Comparison of ENCODE assay signal across 12 mouse cellular contexts in the genomic region with DNA sequence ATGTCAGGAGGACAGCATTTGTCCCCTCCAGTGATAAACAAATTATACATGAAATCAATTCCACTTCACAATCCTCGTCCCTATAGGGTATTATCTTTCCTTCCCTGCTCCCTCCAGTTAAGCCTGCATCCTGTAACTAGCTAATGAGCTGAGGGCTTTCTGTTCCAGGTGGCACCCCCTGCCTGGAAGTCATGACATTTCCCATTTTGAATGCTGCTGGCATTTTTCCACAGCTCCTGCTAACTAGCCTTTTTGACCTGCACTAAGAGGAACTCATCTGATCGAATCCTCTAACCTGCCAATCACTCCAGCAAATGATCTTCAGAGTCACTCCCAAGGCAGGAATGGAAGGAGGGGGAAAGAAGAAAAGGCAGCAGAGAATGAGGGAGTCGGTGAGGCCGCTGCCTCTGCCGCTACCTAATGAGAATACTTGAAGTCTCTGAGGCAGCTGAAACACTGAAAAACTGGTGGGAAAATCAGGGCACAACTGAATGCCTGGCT.
DNase-seq lines count a peak whose midpoint lies in the region; ATAC-seq and TF ChIP-seq lines count a peak whose summit lies in the region.
"Had no signal": no experiment of that assay in that cellular context is flagged by ENCODE, and none has a peak within 500 bp of the region (broad histone marks: within the 10 kb centered on the region; RNA-seq: fewer than 3 reads in every experiment).

No protein-coding gene starts in this region.

- no peak overlapping the region for H3K4me2 ChIP-seq in embryonic facial prominence, embryonic 14.5 days (ENCODE audit: low read depth, low read length)
- H3K4me2 ChIP-seq in hindbrain, embryonic 13.5 days, result no peak overlapping the region; the same call in 1 of the 2 replicates
- H3K4me2 ChIP-seq in midbrain, postnatal 0 days (ENCODE audit: low read depth, low read length, poor library complexity, severe bottlenecking), result peak overlapping the region; percentile 30; the same call in 1 of the 2 replicates
- H3K4me2 ChIP-seq: limb, embryonic 12.5 days; lung, embryonic 15.5 days had no signal

- peak; percentile 88 for ATAC-seq in embryonic facial prominence, embryonic 14.5 days (ENCODE audit: low read depth)
- peak; percentile 80 for ATAC-seq in hindbrain, embryonic 13.5 days (ENCODE audit: low FRiP score)
- peak; percentile 74 for ATAC-seq in midbrain, postnatal 0 days (ENCODE audit: low FRiP score)
- ATAC-seq: activated CD4-positive, CD25-positive, alpha-beta regulatory T cell, adult 4 months; inflammation-experienced regulatory T-cells, adult 6 months had no signal

- H3K36me3 ChIP-seq in embryonic facial prominence, embryonic 14.5 days (ENCODE audit: control insufficient read depth, insufficient read depth, low read length), result 0 out of 2 replicates have a peak, but pooled peaks cover 3% of the 10 kb centered on the region
- H3K36me3 ChIP-seq in hindbrain, embryonic 13.5 days, result no peaks in the 10 kb centered on the region
- H3K36me3 ChIP-seq in midbrain, postnatal 0 days (ENCODE audit: insufficient read depth, low read length), result no peaks in the 10 kb centered on the region
- H3K36me3 ChIP-seq: limb, embryonic 12.5 days; lung, embryonic 15.5 days had no signal

- peak; percentile 59 for DNase-seq in embryo, embryonic 10 days (ENCODE audit: low spot score)
- DNase-seq in embryonic facial prominence, embryonic 14.5 days (ENCODE audit: low spot score), result peak; percentile 80
- DNase-seq in midbrain, postnatal 0 days (ENCODE audit: low spot score), result peak; percentile 69
- no peak for DNase-seq in ovary, postnatal 36 days (ENCODE audit: low spot score)
- DNase-seq in layer of hippocampus, adult 9-11 months, result no peak
- no peak for DNase-seq in left cerebral cortex, adult 18-20 months (ENCODE audit: low spot score in 2 of 2)

- peak; percentile 35; the same call in 1 of the 2 replicates for TF ChIP-seq CTCF in midbrain, postnatal 0 days (IDR thresholded peaks at IDR 0.05)

- no peak overlapping the region for H3K4me3 ChIP-seq in embryonic facial prominence, embryonic 14.5 days (ENCODE audit: low read depth, low read length)
- no peak overlapping the region for H3K4me3 ChIP-seq in hindbrain, embryonic 13.5 days
- no peak overlapping the region for H3K4me3 ChIP-seq in midbrain, postnatal 0 days (ENCODE audit: low read depth, low read length)
- H3K4me3 ChIP-seq: heart, embryonic 10.5 days; limb, embryonic 12.5 days; lung, embryonic 15.5 days had no signal

- 20% methylated on average over 5 of the region's 5 CpGs for WGBS in embryonic facial prominence, embryonic 14.5 days
- WGBS in hindbrain, embryonic 13.5 days, result 12% methylated on average over 5 of the region's 5 CpGs
- WGBS in midbrain, postnatal 0 days, result 8% methylated on average over 5 of the region's 5 CpGs

- no peak overlapping the region for H3K27ac ChIP-seq in embryonic facial prominence, embryonic 14.5 days (replicated peaks; ENCODE audit: low read depth, low read length)
- peak overlapping the region; percentile 69 for H3K27ac ChIP-seq in hindbrain, embryonic 13.5 days
- peak overlapping the region; percentile 79 for H3K27ac ChIP-seq in midbrain, postnatal 0 days (ENCODE audit: low read depth, low read length)
- H3K27ac ChIP-seq: heart, embryonic 10.5 days; limb, embryonic 12.5 days; lung, embryonic 15.5 days had no signal

- no peaks in the 10 kb centered on the region for H3K27me3 ChIP-seq in embryonic facial prominence, embryonic 14.5 days (replicated peaks; ENCODE audit: control insufficient read depth, insufficient read depth, low read length)
- no peaks in the 10 kb centered on the region for H3K27me3 ChIP-seq in hindbrain, embryonic 13.5 days
- no peaks in the 10 kb centered on the region for H3K27me3 ChIP-seq in midbrain, postnatal 0 days (ENCODE audit: insufficient read depth, low read length)
- H3K27me3 ChIP-seq: limb, embryonic 12.5 days; lung, embryonic 15.5 days had no signal

- no peak overlapping the region for H3K9ac ChIP-seq in embryonic facial prominence, embryonic 14.5 days (ENCODE audit: low read depth, low read length)
- 0 out of 2 replicates have a peak overlapping the region, but pooled peaks have one; percentile 5 for H3K9ac ChIP-seq in hindbrain, embryonic 13.5 days
- H3K9ac ChIP-seq in midbrain, postnatal 0 days (replicated peaks; ENCODE audit: low read length, poor library complexity, severe bottlenecking), result no peak overlapping the region
- H3K9ac ChIP-seq: limb, embryonic 12.5 days; lung, embryonic 15.5 days had no signal

- H3K4me1 ChIP-seq in embryonic facial prominence, embryonic 14.5 days (ENCODE audit: control insufficient read depth, insufficient read depth, low read length), result no peaks in the 10 kb centered on the region
- H3K4me1 ChIP-seq in hindbrain, embryonic 13.5 days (replicated peaks), result peaks cover 21% of the 10 kb centered on the region
- H3K4me1 ChIP-seq in midbrain, postnatal 0 days (ENCODE audit: insufficient read depth, low read length), result no peaks in the 10 kb centered on the region
- H3K4me1 ChIP-seq: heart, embryonic 10.5 days had no signal

- 0 out of 2 replicates have a peak, but pooled peaks cover 4% of the 10 kb centered on the region for H3K9me3 ChIP-seq in embryonic facial prominence, embryonic 14.5 days (ENCODE audit: control insufficient read depth, low read length)
- no peaks in the 10 kb centered on the region for H3K9me3 ChIP-seq in hindbrain, embryonic 13.5 days
- no peaks in the 10 kb centered on the region for H3K9me3 ChIP-seq in midbrain, postnatal 0 days (ENCODE audit: low read length)
- H3K9me3 ChIP-seq: limb, embryonic 12.5 days; lung, embryonic 15.5 days had no signal

Comparison
In these comparisons a context has a peak if more than half of its experiments do, and no peak if none do; other contexts are left out.
1. DNase-seq: peak in embryo, embryonic 10 days (single experiment), embryonic facial prominence, embryonic 14.5 days (single experiment) and midbrain, postnatal 0 days (single experiment); none in ovary, postnatal 36 days (single experiment), layer of hippocampus, adult 9-11 months (single experiment) and left cerebral cortex, adult 18-20 months (0 of 2).
2. Peak in every context shown above with its lines, with median percentiles within 50 percentile points of each other: ATAC-seq.